Mouse (Mus musculus): ENCODE measurements around the gene Samd7.
"Not testable (repeated sequence)": the region's sequence is repeated elsewhere in the genome, so short reads cannot be mapped to it uniquely, and the experiment has no call there.

Gene Samd7

DNA sequence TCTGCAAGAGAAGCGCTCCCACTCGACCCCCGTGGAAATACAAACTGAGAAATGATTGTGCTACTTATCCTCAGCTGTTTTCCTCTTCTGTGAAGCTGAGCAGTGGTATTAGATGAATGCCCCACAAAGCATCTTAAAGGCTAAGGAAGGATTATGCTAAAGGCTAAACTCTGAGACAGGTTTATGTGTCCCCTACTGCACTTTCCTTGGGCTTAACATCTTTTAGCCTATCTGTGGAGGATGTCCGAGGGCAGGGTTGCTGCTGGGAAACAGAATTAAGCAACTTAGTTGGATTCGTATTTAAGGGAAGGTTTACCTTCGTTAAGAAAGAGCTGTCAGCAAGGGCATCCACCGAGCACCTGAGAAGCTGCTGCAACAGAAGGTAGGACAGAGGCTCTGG lies at the start of gene Samd7:
Gene Samd7 (plus strand): TSS at position 288 of the 400 bp plus-strand sequence.
- DNase-seq (ENCODE audit: low spot score in 2 of 2): no peak

DNA sequence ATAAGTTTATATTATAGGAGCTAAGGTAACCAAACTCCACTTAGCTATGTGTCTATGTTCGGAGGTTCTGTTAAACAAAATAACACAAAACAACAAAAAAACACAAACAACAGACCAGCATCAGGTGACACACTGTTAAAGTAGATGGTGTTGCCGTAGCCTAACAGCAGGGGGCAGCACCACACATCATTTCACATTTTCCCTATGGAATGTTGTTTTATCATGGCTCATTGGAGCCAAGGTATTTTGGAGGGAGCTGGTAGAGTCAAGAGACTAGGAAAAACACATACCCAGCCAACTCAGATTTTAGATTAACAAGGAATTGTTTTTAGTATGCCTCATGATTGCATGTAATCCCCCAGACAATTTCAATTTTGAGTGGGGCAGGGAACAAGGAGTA lies 49.7 kb upstream of the Samd7 start:
- peak; percentile 24 to 45 for DNase-seq (ENCODE audit: low spot score in 2 of 2)

DNA sequence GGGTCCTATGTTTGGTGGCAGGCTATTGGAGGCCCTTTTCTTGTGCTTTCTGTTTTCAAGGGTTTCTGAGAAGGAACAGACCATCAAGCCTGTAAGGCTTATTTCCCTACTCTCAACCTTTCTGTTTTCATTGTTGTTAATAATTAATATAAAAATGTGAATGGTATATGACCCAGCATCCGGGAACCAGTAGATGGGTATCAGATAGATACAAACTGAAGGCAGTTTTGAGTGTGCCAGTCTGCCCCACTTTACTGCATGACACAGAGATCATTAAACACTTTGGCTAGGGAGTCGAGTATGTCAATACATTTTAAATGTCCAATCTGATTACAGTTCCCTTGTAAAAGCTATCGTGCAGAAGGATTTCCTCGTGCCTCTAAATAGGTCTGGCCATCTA lies 48.2 kb upstream of the Samd7 start:
- DNase-seq (ENCODE audit: low spot score in 2 of 2): no peak

DNA sequence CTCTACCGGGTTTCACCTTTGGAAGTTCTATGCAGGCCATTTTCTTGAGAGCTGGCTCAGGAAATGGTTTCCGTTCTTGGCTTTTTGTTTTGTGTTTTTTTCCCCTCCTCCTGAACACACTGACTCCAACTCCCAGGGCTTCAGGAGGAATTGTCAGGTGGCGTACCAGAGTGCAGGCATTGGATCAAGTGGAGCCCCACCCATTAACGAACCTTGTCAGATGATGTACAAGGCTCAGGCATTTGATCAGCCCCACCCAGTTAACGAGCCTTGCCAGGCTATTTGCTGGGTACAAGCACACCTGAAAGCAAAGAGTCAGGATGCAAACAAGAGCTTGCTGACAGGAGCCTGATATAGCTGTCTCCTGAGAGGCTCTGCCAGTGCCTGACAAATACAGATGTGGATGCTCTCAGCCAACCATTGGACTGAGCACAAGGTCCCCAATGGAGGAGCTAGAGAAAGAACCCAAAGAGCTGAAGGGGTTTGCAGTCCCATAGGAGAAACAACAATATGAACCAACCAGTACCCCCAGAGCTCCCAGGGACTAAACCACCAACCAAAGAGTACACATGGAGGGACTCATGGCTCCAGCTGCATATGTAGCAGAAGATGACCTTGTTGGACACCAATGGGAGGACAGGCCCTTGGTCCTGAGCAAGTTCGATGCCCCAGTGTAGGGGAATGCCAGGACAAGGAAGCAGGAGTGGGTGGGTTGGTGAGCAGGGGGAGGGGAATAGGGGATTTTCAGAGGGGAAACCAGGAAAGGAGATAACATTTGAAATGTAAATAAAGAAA lies 46.2 kb upstream of the Samd7 start, which contains the start of gene Lrrc31:
Gene Lrrc31 (minus strand): TSS at position 133 of the 795 bp plus-strand sequence.
- DNase-seq (ENCODE audit: low spot score in 2 of 2): not testable (repeated sequence)

DNA sequence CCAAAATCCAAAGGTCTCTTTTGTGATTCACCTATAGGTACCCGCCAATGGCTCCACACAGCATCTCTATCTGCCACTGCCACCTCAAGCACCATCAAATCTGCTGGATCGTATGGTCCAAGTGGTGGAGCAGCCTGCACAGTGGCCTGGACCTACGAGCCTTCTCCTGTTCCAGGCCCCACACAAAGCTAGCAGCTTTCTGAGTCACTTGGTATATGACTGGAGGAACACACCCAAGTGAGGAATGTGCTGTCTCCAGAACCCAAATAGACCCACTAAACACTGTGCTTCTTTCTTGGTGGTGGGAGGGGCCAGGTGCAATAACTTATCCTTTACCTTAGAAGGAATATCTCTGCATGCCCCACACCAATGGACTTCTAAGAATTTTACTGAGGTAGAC lies 40.1 kb upstream of the Samd7 start:
- DNase-seq (ENCODE audit: low spot score in 2 of 2): no peak

DNA sequence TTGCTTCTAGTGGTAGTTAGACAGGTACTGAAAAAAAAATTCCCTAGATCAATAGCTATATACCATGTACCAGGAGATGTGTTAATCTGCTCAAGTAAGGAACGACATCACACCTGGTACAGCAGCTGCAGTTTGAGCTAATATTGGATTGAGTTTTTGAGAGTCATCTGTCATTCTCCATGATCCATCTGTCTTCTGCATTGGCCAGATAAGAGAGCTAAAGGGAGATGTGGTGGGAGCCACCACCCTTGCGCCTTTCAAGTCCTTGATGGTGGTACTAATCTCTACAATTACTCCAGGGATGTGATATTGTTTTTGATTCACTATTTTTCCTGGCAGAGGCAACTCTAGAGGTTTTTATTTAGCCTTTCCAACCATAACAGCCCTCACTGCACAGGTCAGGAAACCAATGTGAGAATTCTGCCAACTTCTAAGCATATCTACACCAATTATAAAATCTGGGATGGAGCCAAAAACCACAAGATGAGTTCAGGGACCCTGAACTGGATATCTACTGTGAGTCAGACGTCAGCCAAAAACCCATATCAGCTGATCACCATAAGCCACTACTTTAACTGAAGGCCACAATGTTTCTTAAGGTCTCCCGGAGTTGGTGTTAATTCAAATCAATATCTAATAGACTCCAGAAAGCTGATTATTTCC lies 39.3 kb upstream of the Samd7 start:
- DNase-seq (ENCODE audit: low spot score in 2 of 2): no peak

DNA sequence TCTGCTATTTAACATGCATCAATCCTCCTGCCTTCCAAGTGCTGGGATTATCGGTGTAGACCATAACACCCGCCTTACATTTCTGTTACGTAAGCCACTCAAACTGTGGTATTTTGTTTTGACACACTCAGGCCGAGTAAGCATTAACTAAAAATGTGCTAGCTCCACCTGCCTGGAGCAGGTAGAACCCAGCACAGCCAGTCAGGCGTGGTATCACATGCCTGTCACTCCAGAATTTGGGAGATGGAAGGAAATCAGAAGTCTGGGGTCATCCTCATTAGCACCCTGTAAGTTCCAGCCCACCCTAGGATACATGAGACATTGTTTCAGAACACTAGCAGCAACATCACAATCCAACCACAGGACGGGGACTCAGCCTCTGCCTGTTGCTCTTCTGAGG lies 35.9 kb upstream of the Samd7 start:
- DNase-seq (ENCODE audit: low spot score in 2 of 2): no peak

DNA sequence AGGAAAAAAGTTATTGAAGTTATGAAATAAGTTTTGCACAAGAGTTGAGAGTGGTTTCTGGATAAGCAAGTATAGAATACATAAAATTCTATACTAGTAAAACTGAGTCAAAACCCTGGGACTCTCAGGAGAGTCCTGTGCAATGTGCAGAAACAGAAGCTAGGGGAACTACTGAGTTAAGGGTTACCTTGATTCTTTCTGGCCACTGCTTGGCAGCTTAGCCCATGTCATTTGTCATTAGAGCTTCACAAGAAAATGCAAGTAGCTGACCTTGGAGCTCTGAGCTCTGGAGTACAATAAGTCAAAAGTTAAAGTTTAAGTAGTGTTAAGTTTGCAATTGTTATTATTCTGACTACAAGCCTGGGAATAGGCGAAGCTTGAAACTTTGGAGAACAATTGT lies 32.8 kb upstream of the Samd7 start:
- no peak for DNase-seq (ENCODE audit: low spot score in 2 of 2)

DNA sequence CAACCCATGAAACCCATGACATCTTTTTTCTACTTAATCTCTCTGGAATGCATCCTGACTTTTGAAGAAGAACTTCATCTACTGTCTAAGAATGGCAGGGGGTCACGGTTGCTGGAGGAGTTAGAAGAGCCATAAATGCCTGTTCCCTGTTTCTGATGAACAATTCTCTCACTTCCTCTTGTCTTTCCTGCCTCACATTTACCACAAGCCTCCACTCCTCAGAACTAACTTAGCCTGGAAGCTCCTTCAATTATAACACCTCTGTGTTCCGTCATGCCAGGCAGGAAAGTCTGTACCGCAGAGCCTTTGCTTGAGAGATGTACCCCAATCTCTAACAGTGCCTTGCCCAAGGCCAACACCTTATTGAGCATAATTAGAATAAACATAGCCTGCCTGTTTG lies 27.4 kb upstream of the Samd7 start:
- DNase-seq (ENCODE audit: low spot score in 2 of 2): no peak

DNA sequence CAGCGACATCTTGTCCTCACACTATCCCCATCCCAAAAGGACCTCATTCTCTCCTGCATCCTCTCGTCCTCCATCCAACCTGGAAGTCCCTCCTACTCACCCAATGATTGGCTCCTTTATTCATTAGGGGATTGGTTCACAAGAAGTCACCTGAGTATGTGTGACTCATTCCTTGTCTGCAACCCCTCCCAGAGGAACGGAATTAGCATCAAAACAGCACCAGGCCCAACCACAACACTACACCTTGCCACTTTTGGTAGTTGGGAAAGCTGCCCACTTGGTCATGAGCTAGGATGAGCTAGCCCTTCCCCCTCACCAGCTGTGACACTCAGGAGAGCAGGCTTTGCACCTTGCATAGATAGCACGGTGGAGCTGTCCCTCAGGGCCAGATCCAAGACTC lies 24.1 kb upstream of the Samd7 start:
- no peak for DNase-seq (ENCODE audit: low spot score in 2 of 2)

DNA sequence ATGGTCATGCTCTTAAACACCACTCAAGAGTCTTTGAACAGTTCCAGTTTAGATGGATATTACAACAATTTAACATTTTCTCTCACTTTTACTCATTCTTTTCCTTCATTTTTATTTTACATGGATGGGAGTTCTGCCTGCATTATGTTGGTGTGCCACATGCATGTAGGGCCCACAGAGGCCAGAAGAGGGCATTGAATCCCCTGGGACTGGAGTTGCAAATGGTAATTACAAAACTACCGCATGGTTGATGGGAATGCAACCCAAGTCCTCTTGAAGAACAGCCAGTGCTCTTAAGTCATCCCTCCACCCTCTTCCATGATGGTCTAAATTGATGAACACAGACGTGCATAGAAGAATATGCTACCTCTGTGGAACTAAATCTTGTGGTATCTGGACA lies 23.6 kb upstream of the Samd7 start:
- no peak for DNase-seq (ENCODE audit: low spot score in 2 of 2)

DNA sequence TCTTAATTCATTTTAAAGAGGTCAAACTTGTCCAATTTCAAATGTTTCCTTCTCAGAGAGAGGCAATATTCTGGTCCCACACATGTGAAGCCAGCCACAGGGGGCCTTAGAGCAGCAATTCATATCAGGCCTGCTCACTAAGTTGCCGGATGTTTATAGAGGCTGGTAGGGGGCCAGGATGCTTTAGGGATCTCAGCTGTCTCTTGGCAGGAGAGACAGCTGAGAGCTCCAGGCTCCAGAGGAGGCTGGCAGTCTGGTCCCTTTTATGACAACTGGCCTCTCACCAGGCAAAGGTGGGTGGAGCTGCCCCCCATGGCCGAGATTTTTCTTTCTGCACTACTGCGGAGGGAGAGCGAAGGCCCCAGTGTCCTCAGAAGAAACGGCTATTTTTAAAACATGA lies 22.9 kb upstream of the Samd7 start:
- DNase-seq (ENCODE audit: low spot score in 2 of 2): no peak

DNA sequence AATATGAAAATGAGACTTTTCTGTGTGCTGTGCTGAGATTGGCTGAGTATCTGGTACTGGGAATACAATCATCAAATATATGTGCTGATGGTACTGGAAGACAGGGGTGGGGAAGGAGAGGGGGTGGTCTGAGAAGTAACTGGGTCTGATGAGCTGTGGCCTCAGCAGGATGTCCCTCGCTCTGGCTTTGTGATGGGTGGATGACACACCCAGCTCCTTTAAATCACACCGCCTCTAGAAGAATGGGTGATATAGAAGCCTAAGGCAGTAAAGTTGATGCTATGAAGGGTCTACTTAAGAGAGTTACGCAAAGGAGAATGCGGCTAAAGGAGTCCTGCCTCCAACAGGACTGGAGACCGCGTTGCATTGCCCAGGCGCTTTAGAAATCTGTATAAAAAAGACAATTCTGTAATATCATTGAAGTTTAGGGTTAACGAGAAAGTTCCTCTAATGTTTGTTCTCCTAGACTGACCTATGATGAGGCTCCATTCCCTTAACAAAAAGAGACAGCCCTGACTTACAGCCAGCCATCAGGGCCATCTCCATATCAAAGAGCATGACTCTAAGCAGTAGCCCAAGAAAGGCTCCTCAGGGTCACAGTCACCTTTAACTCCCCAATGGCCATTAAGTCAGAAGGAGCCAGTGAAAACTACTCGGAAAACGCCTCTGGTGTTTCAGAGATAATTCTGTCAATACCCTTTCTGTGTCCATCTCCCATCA lies 21.8 kb upstream of the Samd7 start:
- DNase-seq (ENCODE audit: low spot score in 2 of 2): no peak

DNA sequence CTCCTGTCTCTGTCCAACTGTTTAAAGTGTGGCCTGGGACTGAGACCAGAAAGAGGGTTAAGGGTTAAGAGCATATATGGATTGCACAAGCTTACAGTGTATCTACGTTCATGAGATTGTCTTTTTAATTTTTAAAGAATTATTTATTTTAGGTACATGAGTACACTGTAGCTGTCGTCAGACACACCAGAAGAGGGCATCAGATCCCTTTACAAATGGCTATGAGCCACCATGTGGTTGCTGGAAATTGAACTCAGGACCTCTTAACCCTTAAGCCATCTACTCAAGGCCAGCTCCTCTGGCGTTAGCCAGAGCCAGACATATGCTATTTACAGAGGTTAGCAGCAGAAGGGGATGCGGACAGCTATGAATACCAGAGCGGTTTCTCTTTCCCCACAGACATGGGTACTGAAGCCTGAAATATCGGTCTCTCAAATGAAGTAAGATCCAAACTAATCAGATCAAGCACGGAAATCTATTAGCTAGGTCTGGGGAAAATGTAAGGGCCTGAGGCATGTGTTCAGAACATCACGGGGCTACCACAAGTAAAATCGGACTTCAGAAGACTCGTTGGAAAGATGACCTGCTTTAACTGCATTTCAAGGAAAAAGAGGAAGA lies 21.1 kb upstream of the Samd7 start:
- DNase-seq (ENCODE audit: low spot score in 2 of 2): no peak

DNA sequence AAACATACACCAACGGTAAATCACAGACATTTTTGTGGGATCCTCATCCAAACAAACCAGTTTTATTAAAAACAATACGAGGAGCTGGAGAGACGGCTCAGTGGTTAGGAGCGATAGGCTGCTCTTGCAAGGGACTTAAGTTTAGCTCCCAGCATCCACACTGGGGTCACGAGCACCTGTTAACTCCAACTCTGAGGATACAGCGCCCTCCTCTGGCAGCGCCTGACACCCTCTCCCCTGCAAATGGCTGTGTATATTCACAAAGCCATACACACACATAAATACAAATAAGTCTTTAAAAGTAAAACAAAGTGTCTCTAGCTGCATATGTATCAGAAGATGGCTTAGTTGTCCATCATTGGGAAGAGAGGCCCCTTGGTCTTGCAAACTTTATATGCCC lies 20.6 kb upstream of the Samd7 start:
- DNase-seq (ENCODE audit: low spot score in 2 of 2): no peak

DNA sequence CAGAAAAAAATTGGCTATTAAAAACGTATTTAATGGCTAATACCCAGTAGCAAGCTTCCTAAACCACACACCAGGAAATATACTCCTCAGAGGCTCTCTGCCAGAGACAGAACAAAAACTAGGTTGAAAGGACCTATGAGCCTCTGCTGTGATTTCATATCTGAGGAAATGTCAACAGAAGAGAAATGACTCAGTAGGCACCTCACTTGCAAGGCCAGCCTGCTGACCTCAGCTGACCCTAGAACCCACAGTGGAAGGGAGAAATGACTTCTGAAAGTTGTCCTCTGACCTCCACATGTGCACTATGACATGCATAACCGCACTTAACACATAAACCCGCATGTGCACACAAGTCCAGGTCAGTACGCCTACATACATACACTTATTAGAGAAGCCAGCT lies 18.9 kb upstream of the Samd7 start:
- DNase-seq (ENCODE audit: low spot score in 2 of 2): no peak

DNA sequence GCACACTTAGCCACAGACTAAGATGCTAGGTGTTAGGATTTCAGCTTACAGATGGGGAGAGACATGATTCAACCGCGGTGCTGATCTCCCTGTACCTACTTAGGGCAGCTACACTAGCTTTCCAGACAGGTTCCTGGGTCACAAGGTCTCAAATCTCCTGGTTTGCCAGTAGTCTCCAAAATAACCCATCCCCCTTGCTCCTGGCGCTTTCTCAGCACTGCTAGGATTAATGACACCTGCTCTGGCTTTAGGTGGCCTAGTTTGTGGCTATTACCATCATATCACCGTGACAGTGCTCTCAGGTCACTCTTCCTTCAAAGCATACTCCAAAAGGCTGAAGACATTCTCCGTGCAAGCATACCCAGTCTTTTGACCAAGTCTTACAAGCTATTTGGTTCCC lies 17.0 kb upstream of the Samd7 start:
- no peak for DNase-seq (ENCODE audit: low spot score in 2 of 2)

DNA sequence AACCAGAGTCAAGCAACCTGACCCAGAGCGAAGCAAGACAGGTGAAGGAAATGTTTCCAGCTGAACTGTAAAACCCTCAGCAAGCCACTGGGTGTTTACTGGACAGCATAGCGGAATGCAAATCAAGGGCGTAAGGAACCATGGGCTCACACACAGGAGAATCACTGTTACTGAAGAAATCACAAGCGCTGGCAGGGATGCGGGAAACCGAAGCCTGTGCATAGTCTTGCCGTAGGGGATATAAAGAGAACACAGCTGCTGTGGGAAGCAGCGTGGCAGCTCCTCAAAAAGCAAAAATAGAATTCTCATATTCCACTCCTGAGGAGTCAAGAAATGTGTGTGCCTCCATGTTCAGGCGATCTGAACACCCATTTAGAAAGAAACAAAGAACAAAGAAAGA lies 9.3 kb upstream of the Samd7 start:
- DNase-seq (ENCODE audit: low spot score in 2 of 2): no peak

DNA sequence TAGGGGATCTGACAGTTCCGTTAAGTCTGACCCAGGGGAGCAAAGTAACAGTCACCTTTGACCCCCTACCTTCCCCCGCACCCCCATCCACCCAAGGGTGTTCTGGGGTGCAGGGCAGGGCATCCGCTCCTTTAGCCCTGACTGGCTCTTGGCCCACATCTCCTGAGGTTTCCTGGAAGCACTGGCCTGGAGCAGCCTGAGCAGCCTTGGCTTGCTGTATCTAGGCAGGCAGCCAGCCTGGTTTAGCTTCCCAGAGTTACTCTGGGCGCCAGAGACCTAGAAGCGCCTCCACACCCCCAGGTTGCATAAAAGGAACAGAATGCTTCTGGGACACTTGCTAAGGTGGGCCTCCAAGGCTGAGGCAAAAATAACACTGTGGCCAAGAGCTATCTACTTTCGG lies 4.8 kb upstream of the Samd7 start:
- peak in 1 of 2 experiments; percentile 50 for DNase-seq (ENCODE audit: low spot score in 2 of 2)

DNA sequence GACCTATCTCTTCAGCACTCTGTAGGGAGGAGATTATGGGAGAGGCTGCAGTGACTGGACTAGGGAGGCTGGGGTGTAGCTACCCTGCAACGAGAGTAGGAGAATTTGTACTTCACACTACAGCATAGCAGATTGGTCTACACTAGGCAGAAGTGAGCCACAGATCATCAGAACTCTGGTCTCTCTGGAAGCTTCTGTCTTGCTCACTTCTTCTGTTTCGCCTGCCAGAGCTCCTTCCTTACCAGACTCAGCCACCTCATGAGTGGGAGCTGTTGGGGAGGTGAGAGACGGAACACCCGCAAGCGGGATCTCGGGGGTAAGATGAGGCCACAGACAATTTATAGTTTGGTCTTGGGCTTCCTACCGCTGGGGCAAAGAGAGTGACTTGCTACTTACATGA lies 3.2 kb upstream of the Samd7 start:
- no peak for DNase-seq (ENCODE audit: low spot score in 2 of 2)

DNA sequence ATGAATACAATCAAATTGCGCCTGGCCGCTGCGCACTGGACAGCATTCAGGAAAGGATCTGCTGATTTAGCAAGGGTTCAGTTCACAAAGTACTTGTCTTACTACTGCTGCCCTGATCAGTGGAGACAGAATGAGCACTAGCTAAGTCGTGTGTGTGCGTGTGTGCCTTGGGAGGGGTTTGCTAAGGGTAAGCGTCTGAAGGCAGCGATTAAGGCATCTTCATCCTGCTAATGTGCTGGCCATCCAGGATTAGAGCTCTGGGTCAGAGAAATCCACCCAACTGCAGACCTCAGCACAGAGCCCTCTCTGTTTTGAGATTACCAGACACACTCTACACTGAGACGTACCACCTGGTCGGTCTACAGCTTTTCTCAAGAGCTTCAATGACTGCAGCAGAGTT lies 2.2 kb downstream of the Samd7 start:
- DNase-seq (ENCODE audit: low spot score in 2 of 2): no peak

DNA sequence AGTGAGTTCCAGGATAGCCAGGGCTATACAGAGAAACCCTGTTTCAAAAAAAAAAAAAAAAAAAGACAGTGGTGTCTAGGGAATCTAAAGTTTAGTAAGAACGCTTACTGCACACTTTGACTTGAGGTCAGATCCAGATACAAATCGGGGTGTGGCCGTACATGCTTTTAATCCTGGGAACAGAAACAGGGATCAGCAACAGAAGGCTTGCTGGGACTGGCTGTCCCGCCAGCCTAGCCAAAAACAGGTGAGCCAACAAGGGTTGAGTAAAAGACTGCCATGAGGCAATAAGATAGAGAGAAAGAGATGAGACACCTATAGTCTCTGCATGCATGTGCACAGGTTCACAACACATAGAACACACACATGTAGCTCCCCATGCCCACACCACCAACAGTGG lies 8.6 kb downstream of the Samd7 start:
- no peak for DNase-seq (ENCODE audit: low spot score in 2 of 2)

Measured in urinary bladder, postnatal 36 days (tissue).